Mouse (Mus musculus) stomach, embryonic 15.5 days (tissue): ENCODE measurements around the gene Ptprh. TPM values are rescaled to one million over a fixed set of nuclear protein-coding genes. Genes with fewer than 3 reads are reported as not detected.

Source experiments
- ATAC-seq: fragments of 200-750 bp; cut with Nextera tagmentation; 2 replicates; pipeline ENCODE4 v1.8.0; 2017; ENCODE audit warnings: low read depth, moderate number of reproducible peaks, moderate TSS enrichment; ENCODE audit not compliant: insufficient read depth, low FRiP score
- H3K27ac ChIP-seq: fragments of 300-500 bp; sonication (generic); 2 replicates; pipeline ENCODE4 v1.5.1; 2015; ENCODE audit warnings: mild to moderate bottlenecking, inconsistent platforms
- H3K27me3 ChIP-seq: fragments of 300-500 bp; sonication (generic); replicated peaks from 2 replicates; pipeline ENCODE4 v1.6.1; 2015; ENCODE audit warnings: inconsistent platforms
- H3K36me3 ChIP-seq: fragments of 300-500 bp; sonication (generic); 2 replicates; pipeline ENCODE4 v1.6.1; 2015; ENCODE audit warnings: inconsistent platforms
- H3K4me1 ChIP-seq: fragments of 300-500 bp; sonication (generic); 2 replicates; pipeline ENCODE4 v1.6.1; 2015; ENCODE audit warnings: inconsistent platforms
- H3K4me2 ChIP-seq: fragments of 300-500 bp; sonication (generic); 2 replicates; pipeline ENCODE4 v1.6.1; 2015; ENCODE audit warnings: mild to moderate bottlenecking, inconsistent platforms
- H3K4me3 ChIP-seq: fragments of 300-500 bp; sonication (generic); replicated peaks from 2 replicates; pipeline ENCODE4 v1.5.1; 2015; ENCODE audit warnings: inconsistent platforms
- H3K9ac ChIP-seq: fragments of 300-500 bp; sonication (generic); 2 replicates; pipeline ENCODE4 v1.6.1; 2015; ENCODE audit warnings: inconsistent platforms
- H3K9me3 ChIP-seq: fragments of 300-500 bp; sonication (generic); 2 replicates; pipeline ENCODE4 v1.6.1; 2016; ENCODE audit warnings: inconsistent platforms
- WGBS: fragments of 180-500 bp; shearing (Covaris S2); methylation state at CpG from one replicate; pipeline ENCODE4 v1.1.7; 2015; 5-methylcytosine and 5-hydroxymethylcytosine counted together
- polyA plus RNA-seq: library from polyadenylated mRNA; unstranded; fragments of >200 nt; fragmentation: Nextera tagmentation; extraction: Ambion mirVana; gene quantifications from 2 replicates; pipeline ENCODE4 v1.2.1, GENCODE M21; 2015

Ptprh gene
- 0.80 and 0.89 TPM in 2 replicates for polyA plus RNA-seq

DNA sequence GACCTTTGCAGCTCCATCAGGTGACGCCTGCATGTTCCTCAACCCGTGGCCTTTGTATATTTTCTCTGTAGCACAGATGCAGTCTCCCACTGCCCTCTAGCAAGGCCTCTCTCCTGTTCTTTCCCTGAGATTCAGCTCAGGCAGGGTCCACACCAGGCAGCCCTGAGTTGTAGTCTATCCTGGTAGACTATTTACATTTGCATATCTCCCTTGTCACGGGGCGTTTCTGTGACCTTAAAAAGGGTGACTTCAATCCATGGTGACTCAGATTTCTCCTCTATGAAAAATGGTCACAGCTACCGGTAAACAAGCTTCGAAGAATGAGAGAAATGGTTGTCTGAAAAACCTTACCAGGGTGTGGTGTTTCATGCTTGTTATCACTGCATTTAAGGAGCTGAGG, at the start of gene Ptprh:
Gene Ptprh, minus strand, starts transcription at position 169 of the 400 bp plus-strand sequence.
- Histone ChIP-seq H3K36me3 (no peaks in the 10 kb centered on the region), H3K4me2 (no peak within 1 kb of the TSS), H3K9ac (no peak within 1 kb of the TSS), H3K9me3 (no peaks in the 10 kb centered on the region), H3K27me3 (no peaks in the 10 kb centered on the region), H3K27ac (no peak within 1 kb of the TSS), H3K4me3 (no peak within 1 kb of the TSS), H3K4me1 (no peaks in the 10 kb centered on the region)
- 0 out of 2 replicates have a peak, but pooled peaks have one; percentile 25 for ATAC-seq
- 50% methylated on average over 6 of the region's 6 CpGs for WGBS

DNA sequence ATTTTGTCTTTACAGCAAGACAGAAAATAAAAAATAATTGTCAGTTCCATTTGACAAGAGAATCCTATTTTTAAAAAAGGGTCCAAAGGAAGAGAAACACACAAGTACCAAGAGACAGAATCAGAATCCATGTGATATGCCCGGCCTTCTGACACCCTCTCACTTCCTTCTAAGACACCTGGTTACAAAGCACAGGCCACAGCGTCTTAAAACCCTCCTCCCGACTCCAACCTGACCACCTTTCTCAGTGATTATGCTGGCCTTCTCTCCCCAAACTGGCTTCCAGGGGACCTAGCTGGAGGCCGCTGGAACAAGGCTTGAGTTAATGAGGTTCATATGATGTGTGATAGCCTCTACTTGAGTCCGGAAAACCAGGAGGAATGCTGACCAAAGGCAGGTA, 49.5 kb upstream of the Ptprh start:
- H3K4me3 ChIP-seq: no peak overlapping the region
- 0 out of 2 replicates have a peak overlapping the region, but pooled peaks have one; percentile 35 for H3K27ac ChIP-seq
- H3K4me2 ChIP-seq: no peak overlapping the region
- peaks cover 42% of the 10 kb centered on the region for H3K4me1 ChIP-seq
- ATAC-seq: no peak
- no peaks in the 10 kb centered on the region for H3K9me3 ChIP-seq
- no peaks in the 10 kb centered on the region for H3K27me3 ChIP-seq
- 0 out of 2 replicates have a peak, but pooled peaks cover 9% of the 10 kb centered on the region for H3K36me3 ChIP-seq
- no peak overlapping the region for H3K9ac ChIP-seq
- WGBS: 73% methylated on average over 5 of the region's 5 CpGs

DNA sequence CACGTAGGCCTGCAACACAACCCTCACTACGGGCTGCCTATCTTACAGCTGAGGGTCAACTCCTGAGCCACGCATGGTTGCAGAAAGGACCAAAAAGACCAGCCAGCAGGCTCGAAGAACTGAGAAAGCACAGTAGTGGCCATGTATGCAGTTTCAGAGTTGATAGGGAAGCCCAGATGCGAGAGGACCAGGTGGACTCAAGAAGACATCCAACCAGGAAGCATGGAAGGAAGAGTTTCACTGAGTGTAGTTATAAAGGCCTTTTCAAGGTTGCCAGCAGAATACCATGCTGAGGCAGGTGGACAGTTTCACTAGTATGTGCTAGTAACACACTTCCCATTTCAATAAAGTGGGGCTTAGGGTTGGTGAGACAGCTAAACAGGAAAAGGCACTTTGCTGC, 48.9 kb upstream of the Ptprh start:
- Histone ChIP-seq H3K27me3 (no peaks in the 10 kb centered on the region), H3K9ac (no peak overlapping the region), H3K36me3 (0 out of 2 replicates have a peak, but pooled peaks cover 9% of the 10 kb centered on the region), H3K27ac (no peak overlapping the region), H3K9me3 (no peaks in the 10 kb centered on the region), H3K4me3 (no peak overlapping the region), H3K4me2 (no peak overlapping the region), H3K4me1 (peaks cover 38% of the 10 kb centered on the region)
- no peak for ATAC-seq
- 80% methylated on average over 5 of the region's 5 CpGs for WGBS

- Histone ChIP-seq H3K27ac (no peak overlapping the region), H3K4me2 (no peak overlapping the region), H3K9me3 (no peaks in the 10 kb centered on the region), H3K27me3 (no peaks in the 10 kb centered on the region), H3K36me3 (peaks cover 12% of the 10 kb centered on the region; the same call in 1 of the 2 replicates), H3K4me3 (no peak overlapping the region), H3K4me1 (peaks cover 27% of the 10 kb centered on the region), H3K9ac (no peak overlapping the region)
- ATAC-seq: no peak
- WGBS: 69% methylated on average over 8 of the region's 8 CpGs
Observed at GRCm38 (mm10) chr7:4651581-4651980, 47.7 kb upstream of the Ptprh start.

- H3K4me1 ChIP-seq: 0 out of 2 replicates have a peak, but pooled peaks cover 4% of the 10 kb centered on the region
- H3K9ac ChIP-seq: no peak overlapping the region
- no peaks in the 10 kb centered on the region for H3K9me3 ChIP-seq
- 88% methylated on average over 2 of the region's 2 CpGs for WGBS
- H3K4me2 ChIP-seq: no peak overlapping the region
- ATAC-seq: no peak
- peaks cover 28% of the 10 kb centered on the region for H3K36me3 ChIP-seq
- no peak overlapping the region for H3K27ac ChIP-seq
- no peak overlapping the region for H3K4me3 ChIP-seq
- no peaks in the 10 kb centered on the region for H3K27me3 ChIP-seq
Observed at GRCm38 (mm10) chr7:4647992-4648391, 44.2 kb upstream of the Ptprh start.

DNA sequence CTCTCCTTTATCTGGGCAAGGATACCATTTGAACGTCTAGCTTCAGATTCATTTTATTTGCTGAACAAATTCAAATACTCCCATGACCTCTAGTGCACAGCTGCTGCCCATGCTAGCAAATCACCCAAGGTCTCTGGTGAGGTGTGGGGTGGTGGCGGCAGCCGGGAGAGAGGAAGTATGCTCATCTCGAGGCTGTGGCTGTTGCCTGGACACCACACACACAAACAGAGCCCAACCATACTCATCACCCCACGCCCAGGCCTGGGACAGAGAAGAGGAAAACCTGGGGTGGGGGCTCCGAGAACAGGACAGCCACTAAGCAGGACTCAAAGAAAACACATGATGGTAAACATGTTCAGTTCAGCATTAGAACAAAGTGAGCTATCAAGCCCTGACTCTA, 43.5 kb upstream of the Ptprh start:
- Histone ChIP-seq H3K27me3 (no peaks in the 10 kb centered on the region), H3K9me3 (no peaks in the 10 kb centered on the region), H3K36me3 (peaks cover 34% of the 10 kb centered on the region), H3K4me1 (no peaks in the 10 kb centered on the region), H3K4me3 (no peak overlapping the region), H3K4me2 (no peak overlapping the region), H3K27ac (no peak overlapping the region), H3K9ac (no peak overlapping the region)
- no peak for ATAC-seq
- WGBS: 40% methylated on average over 6 of the region's 6 CpGs

DNA sequence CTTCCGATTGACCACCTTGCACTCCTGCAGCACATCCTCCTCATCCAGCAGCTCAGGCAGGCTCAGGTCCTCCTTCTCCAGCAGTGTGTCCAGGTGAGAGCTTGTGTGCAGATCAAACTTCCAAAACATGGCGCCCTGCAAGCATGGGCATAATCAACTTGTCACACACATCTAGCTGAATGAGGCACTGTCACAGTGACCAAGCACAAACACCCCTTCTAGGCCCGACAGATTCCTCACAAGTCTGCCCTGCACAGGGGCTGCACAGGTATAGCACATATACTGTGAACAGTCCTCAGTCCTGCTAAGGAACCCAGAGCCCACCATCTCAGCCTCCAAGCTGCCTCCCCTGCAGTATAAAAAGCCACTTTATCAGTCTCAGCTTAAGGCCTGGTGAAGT, 43.0 kb upstream of the Ptprh start:
- WGBS: 88% methylated on average over 3 of the region's 3 CpGs
- Histone ChIP-seq H3K4me1 (no peaks in the 10 kb centered on the region), H3K36me3 (peaks cover 38% of the 10 kb centered on the region), H3K9me3 (no peaks in the 10 kb centered on the region), H3K27me3 (no peaks in the 10 kb centered on the region), H3K4me2 (no peak overlapping the region), H3K4me3 (no peak overlapping the region), H3K9ac (no peak overlapping the region), H3K27ac (no peak overlapping the region)
- no peak for ATAC-seq

DNA sequence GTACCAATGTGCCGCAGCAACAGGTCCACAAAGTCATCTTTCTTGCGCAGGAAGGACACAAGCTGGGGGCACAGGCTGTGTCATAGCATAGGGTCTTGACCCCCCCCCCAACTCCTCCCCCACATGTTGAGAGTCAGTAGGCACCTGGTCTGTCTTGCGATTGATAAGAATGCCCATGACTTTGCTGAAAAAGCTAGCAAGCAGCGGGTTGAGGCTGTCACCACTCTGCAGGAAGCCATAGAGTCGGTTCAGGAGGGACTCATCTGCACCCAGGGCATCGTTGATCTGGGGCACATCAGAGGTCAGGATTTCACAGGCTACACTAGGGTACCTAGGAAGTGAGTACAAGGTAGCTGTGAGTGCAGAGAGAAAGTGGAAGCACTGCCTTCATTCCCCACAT, 39.4 kb upstream of the Ptprh start:
- WGBS: 96% methylated on average over 6 of the region's 6 CpGs
- H3K27me3 ChIP-seq: no peaks in the 10 kb centered on the region
- H3K36me3 ChIP-seq: peaks cover 65% of the 10 kb centered on the region
- no peaks in the 10 kb centered on the region for H3K4me1 ChIP-seq
- ATAC-seq: no peak
- no peak overlapping the region for H3K9ac ChIP-seq
- H3K4me2 ChIP-seq: no peak overlapping the region
- H3K9me3 ChIP-seq: no peaks in the 10 kb centered on the region
- H3K27ac ChIP-seq: no peak overlapping the region
- no peak overlapping the region for H3K4me3 ChIP-seq

DNA sequence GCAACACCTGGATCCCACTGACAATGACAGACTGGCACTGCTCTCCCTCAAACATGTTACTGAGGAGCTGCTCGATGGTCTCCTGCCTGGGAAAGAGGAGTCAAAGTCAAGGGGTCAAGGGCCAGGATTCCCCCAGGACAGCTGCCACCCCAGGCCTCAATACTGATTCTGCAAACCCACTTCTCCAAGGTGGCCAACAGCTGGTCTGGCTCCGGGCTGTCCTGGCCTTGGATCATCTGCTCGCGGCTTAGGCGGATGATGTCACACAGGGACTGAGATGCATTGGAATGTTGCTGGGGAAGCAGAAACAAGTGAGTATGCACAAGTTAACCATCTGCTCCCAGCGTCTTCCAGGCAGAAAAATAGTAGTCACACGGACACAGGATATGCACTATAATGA, 38.1 kb upstream of the Ptprh start:
- H3K4me3 ChIP-seq: no peak overlapping the region
- WGBS: 76% methylated on average over 7 of the region's 7 CpGs
- H3K27me3 ChIP-seq: no peaks in the 10 kb centered on the region
- H3K4me2 ChIP-seq: no peak overlapping the region
- H3K9ac ChIP-seq: no peak overlapping the region
- H3K27ac ChIP-seq: no peak overlapping the region
- peaks cover 68% of the 10 kb centered on the region for H3K36me3 ChIP-seq
- no peak for ATAC-seq
- H3K9me3 ChIP-seq: no peaks in the 10 kb centered on the region
- H3K4me1 ChIP-seq: no peaks in the 10 kb centered on the region

DNA sequence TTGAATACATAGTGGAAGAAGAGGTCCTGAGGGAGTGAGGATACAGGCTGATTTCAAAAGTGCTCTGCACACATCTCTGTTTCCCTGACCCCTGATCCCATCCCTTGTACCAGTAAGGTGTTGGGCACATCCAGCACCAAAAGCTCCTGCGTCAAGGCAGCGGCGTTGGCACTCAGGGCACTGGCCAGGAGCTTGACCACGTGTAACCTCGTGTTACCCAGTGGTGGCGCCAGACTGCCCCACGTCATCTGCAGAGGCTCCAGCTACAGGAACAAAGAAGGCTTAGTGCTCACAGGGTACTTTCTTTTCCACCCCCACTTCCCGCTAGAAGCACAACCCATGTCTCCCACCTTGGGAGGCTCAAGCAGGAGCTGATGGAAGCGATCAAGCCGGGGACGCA, 37.3 kb upstream of the Ptprh start:
- Histone ChIP-seq H3K27ac (no peak overlapping the region), H3K4me2 (no peak overlapping the region), H3K27me3 (no peaks in the 10 kb centered on the region), H3K9me3 (no peaks in the 10 kb centered on the region), H3K4me1 (no peaks in the 10 kb centered on the region), H3K4me3 (no peak overlapping the region), H3K36me3 (peaks cover 61% of the 10 kb centered on the region), H3K9ac (no peak overlapping the region)
- WGBS: 82% methylated on average over 11 of the region's 11 CpGs
- no peak for ATAC-seq

DNA sequence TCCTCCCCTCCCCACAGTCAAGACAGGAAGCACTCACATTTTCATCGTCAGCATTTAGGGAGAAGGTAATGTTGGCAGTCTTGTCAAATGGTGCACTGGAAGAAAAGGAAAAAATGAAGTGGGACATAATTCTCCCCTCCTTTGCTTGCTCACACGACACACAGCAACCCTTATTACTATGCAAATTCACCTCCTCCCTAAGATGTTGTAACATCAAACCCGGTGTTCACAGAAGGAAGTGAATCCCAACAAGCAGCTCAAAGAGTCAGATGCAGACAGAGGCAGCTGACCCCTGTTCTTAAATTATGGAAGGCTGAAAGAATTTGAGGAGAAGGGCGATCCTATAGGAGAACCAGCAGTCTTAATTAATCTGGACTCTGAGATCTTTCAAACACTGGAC, 32.3 kb upstream of the Ptprh start:
- peaks cover 58% of the 10 kb centered on the region for H3K36me3 ChIP-seq
- H3K4me3 ChIP-seq: no peak overlapping the region
- ATAC-seq: no peak
- H3K9me3 ChIP-seq: no peaks in the 10 kb centered on the region
- no peaks in the 10 kb centered on the region for H3K27me3 ChIP-seq
- H3K4me1 ChIP-seq: no peaks in the 10 kb centered on the region
- H3K9ac ChIP-seq: no peak overlapping the region
- no peak overlapping the region for H3K4me2 ChIP-seq
- 84% methylated on average over 4 of the region's 4 CpGs for WGBS
- no peak overlapping the region for H3K27ac ChIP-seq

DNA sequence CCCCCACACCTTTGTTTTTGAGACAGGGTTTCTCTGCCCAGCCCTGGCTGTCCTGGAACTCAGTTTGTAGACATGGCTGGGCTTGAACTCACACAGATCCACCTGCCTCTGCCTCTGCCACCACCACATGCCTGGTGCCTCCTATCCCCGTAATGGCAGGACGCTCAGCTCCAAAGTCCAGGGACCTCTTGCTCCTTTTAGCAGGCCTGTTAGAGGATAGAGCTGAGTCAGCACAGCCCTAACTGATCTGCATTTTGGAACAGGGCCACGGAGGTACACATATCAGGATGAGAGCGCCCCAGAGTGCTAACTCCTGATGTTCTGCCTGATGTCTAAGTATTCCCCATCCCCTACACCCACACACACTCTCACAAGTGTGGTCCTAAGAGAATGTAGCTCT, 27.2 kb upstream of the Ptprh start, which contains the start of gene Tmem86b:
Gene Tmem86b, minus strand, starts transcription at position 392 of the 400 bp plus-strand sequence.
- Histone ChIP-seq H3K9me3 (no peaks in the 10 kb centered on the region), H3K27ac (no peak within 1 kb of the TSS), H3K4me3 (no peak within 1 kb of the TSS), H3K36me3 (peaks cover 40% of the 10 kb centered on the region), H3K9ac (no peak within 1 kb of the TSS), H3K4me2 (no peak within 1 kb of the TSS), H3K27me3 (no peaks in the 10 kb centered on the region), H3K4me1 (no peaks in the 10 kb centered on the region)
- 0 out of 2 replicates have a peak, but pooled peaks have one; percentile 32 for ATAC-seq
- WGBS: 81% methylated on average over 4 of the region's 4 CpGs

GRCm38 (mm10) chr7:4630198-4630597, 26.4 kb upstream of the Ptprh start:
- Histone ChIP-seq H3K27me3 (no peaks in the 10 kb centered on the region), H3K9ac (no peak overlapping the region), H3K36me3 (peaks cover 34% of the 10 kb centered on the region), H3K27ac (no peak overlapping the region), H3K4me3 (no peak overlapping the region), H3K4me2 (no peak overlapping the region), H3K4me1 (no peaks in the 10 kb centered on the region), H3K9me3 (no peaks in the 10 kb centered on the region)
- WGBS: 69% methylated on average over 1 of the region's 1 CpGs
- peak; percentile 87; the same call in 1 of the 2 replicates for ATAC-seq
